Mouse (Mus musculus): ENCODE data around the gene Cpsf4l. TPM values are rescaled to one million over a fixed set of nuclear protein-coding genes. Genes with fewer than 3 reads are reported as not detected.
"Not testable (repeated sequence)": the region's sequence is repeated elsewhere in the genome, so short reads cannot be mapped to it uniquely, and the experiment has no call there.

Cpsf4l gene
- total RNA-seq, 1 experiment, result 19.6 TPM

DNA sequence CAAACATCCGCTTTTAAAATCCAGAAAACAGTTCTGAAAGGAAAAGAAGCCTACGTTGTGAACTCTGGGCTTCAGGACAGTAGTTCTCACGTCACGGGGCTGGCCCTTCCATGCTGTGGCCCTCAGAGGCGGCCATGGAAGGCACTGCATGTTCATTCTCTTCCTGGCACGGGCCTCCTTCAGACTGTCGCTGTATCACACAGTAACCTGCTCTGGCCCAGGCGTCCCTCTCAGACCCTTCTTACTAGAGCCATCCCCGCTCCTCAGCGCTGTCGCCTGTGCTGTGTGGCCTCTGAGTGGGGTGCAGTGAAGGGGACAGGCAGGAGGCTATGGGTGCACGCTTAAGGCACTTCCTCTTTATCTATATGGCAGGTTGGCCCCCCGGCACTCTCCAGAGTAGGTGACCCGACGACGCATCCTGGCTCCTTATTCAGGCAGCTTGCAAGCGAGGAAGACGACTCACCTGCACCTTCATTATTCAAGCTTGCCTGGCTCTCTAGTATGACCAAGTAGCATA is 47.9 kb downstream of the Cpsf4l start:
- Histone ChIP-seq H3K9ac (ENCODE audit: insufficient read depth, low read depth, low read length, poor library complexity, severe bottlenecking) (no peak overlapping the region), H3K4me3 (ENCODE audit: insufficient read depth in 1 of 2, low read depth in 1 of 2, low read length in 2 of 2, poor library complexity in 1 of 2, severe bottlenecking in 1 of 2) (no peak overlapping the region), H3K9me3 (ENCODE audit: control insufficient read depth, insufficient read depth, low read depth, low read length) (no peaks in the 10 kb centered on the region), H3K4me1 (ENCODE audit: control insufficient read depth in 2 of 2, insufficient read depth in 2 of 2, low read length in 2 of 2, poor library complexity in 1 of 2) (peaks cover 2 to 8% of the 10 kb centered on the region in 2 experiments; a peak in 2 of 4 replicates), H3K27ac (ENCODE audit: insufficient read depth, low read depth, low read length, poor library complexity, severe bottlenecking) (no peak overlapping the region), H3K36me3 (ENCODE audit: control insufficient read depth, insufficient read depth, low read length, poor library complexity, severe bottlenecking) (peaks cover 45% of the 10 kb centered on the region)
- in situ Hi-C loops (cut with MboI; ENCODE audit: low sequenced_read_pairs in 2 of 2, unreplicated experiment in 2 of 2), result no loop called here
- no peak for DNase-seq (ENCODE audit: low read depth, low spot score)
- TF ChIP-seq ZC3H11A (IDR thresholded peaks at IDR 0.05; ENCODE audit: borderline replicate concordance, low read depth, low read length), result no peak
- no peak for TF ChIP-seq HCFC1 (IDR thresholded peaks at IDR 0.05; ENCODE audit: borderline replicate concordance, insufficient read depth, low read length)
- TF ChIP-seq MAFK (IDR thresholded peaks at IDR 0.05; ENCODE audit: insufficient read depth, low read depth, low read length), result no peak
- no peak for TF ChIP-seq CHD2 (IDR thresholded peaks at IDR 0.05; ENCODE audit: low read depth, low read length)
- no peak for TF ChIP-seq ZNF384 (IDR thresholded peaks at IDR 0.05; ENCODE audit: low read depth, low read length)

DNA sequence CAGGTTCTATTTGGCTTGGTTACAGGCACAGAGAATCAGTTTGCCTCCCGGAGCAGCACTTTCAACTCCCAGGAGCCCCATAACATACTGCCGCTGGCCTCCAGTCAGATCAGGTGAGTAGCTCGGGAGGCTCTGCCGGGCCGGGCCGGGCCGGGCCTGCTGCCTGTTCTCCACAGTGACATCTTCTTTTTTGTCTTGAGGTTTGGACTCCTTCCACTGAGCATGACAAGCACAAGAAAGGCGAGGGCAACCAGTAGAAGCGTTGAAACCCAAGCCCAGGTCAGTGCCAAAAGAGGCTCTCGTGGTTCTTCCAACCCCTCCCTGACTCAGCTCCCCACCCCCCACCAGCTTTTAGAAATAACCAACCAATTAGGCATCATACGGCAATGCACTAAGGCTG is 48.9 kb downstream of the Cpsf4l start:
- no peak overlapping the region for H3K9ac ChIP-seq (ENCODE audit: insufficient read depth, low read depth, low read length, poor library complexity, severe bottlenecking)
- in situ Hi-C loops (cut with MboI; ENCODE audit: low sequenced_read_pairs in 2 of 2, unreplicated experiment in 2 of 2), result no loop called here
- no peaks in the 10 kb centered on the region for H3K9me3 ChIP-seq (ENCODE audit: control insufficient read depth, insufficient read depth, low read depth, low read length)
- H3K36me3 ChIP-seq (ENCODE audit: control insufficient read depth, insufficient read depth, low read length, poor library complexity, severe bottlenecking), result peaks cover 54% of the 10 kb centered on the region
- no peak for DNase-seq (ENCODE audit: low read depth, low spot score)
- no peak overlapping the region for H3K27ac ChIP-seq (ENCODE audit: insufficient read depth, low read depth, low read length, poor library complexity, severe bottlenecking)
- H3K4me3 ChIP-seq (ENCODE audit: insufficient read depth in 1 of 2, low read depth in 1 of 2, low read length in 2 of 2, poor library complexity in 1 of 2, severe bottlenecking in 1 of 2), result no peak overlapping the region
- TF ChIP-seq ZC3H11A (IDR thresholded peaks at IDR 0.05; ENCODE audit: borderline replicate concordance, low read depth, low read length), result no peak
- no peak for TF ChIP-seq CHD2 (IDR thresholded peaks at IDR 0.05; ENCODE audit: low read depth, low read length)
- no peak for TF ChIP-seq HCFC1 (IDR thresholded peaks at IDR 0.05; ENCODE audit: borderline replicate concordance, insufficient read depth, low read length)
- no peak for TF ChIP-seq MAFK (IDR thresholded peaks at IDR 0.05; ENCODE audit: insufficient read depth, low read depth, low read length)
- TF ChIP-seq ZNF384 (IDR thresholded peaks at IDR 0.05; ENCODE audit: low read depth, low read length), result no peak
- peaks cover 2 to 4% of the 10 kb centered on the region in 2 experiments; a peak in 2 of 4 replicates for H3K4me1 ChIP-seq (ENCODE audit: control insufficient read depth in 2 of 2, insufficient read depth in 2 of 2, low read length in 2 of 2, poor library complexity in 1 of 2)

DNA sequence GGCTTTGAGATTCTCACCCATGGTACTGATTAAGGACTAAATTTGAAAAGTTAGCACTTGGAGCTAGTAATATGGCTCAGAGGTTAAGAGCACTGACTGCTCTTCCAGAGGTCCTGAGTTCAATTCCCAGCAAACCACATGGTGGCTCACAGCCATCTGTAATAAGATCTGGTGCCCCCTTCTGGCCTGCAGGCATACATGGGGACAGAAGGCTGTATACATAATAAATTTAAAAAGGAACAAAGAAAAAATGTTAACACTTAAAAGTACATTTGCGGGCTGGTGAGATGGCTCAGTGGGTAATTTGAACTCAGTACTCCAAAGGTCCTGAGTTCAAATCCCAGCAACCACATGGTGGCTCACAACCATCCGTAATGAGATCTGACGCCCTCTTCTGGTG is 49.6 kb downstream of the Cpsf4l start:
- H3K9ac ChIP-seq (ENCODE audit: insufficient read depth, low read depth, low read length, poor library complexity, severe bottlenecking); in situ Hi-C loops (cut with MboI; ENCODE audit: low sequenced_read_pairs in 2 of 2, unreplicated experiment in 2 of 2): not testable (repeated sequence)
- peaks cover 60% of the 10 kb centered on the region for H3K36me3 ChIP-seq (ENCODE audit: control insufficient read depth, insufficient read depth, low read length, poor library complexity, severe bottlenecking)

GRCm38 (mm10) chr11:113658763-113659162 is 51.1 kb downstream of the Cpsf4l start:
- no peak overlapping the region for H3K9ac ChIP-seq (ENCODE audit: insufficient read depth, low read depth, low read length, poor library complexity, severe bottlenecking)
- DNase-seq (ENCODE audit: low read depth, low spot score), result no peak
- no peak overlapping the region for H3K27ac ChIP-seq (ENCODE audit: insufficient read depth, low read depth, low read length, poor library complexity, severe bottlenecking)
- in situ Hi-C loops (cut with MboI; ENCODE audit: low sequenced_read_pairs in 2 of 2, unreplicated experiment in 2 of 2), result no loop called here
- TF ChIP-seq MAFK (IDR thresholded peaks at IDR 0.05; ENCODE audit: insufficient read depth, low read depth, low read length) (no peak), ZNF384 (IDR thresholded peaks at IDR 0.05; ENCODE audit: low read depth, low read length) (no peak), HCFC1 (IDR thresholded peaks at IDR 0.05; ENCODE audit: borderline replicate concordance, insufficient read depth, low read length) (no peak), ZC3H11A (IDR thresholded peaks at IDR 0.05; ENCODE audit: borderline replicate concordance, low read depth, low read length) (no peak), CHD2 (IDR thresholded peaks at IDR 0.05; ENCODE audit: low read depth, low read length) (no peak)
- no peak overlapping the region for H3K4me3 ChIP-seq (ENCODE audit: insufficient read depth in 1 of 2, low read depth in 1 of 2, low read length in 2 of 2, poor library complexity in 1 of 2, severe bottlenecking in 1 of 2)
- no peaks in the 10 kb centered on the region for H3K9me3 ChIP-seq (ENCODE audit: control insufficient read depth, insufficient read depth, low read depth, low read length)
- H3K36me3 ChIP-seq (ENCODE audit: control insufficient read depth, insufficient read depth, low read length, poor library complexity, severe bottlenecking), result peaks cover 63% of the 10 kb centered on the region
- peaks cover 2 to 4% of the 10 kb centered on the region in 2 experiments; a peak in 2 of 4 replicates for H3K4me1 ChIP-seq (ENCODE audit: control insufficient read depth in 2 of 2, insufficient read depth in 2 of 2, low read length in 2 of 2, poor library complexity in 1 of 2)

More for the DNA sequence above, 49.6 kb downstream of the Cpsf4l start:
- not testable (repeated sequence) for DNase-seq (ENCODE audit: low read depth, low spot score); H3K9me3 ChIP-seq (ENCODE audit: control insufficient read depth, insufficient read depth, low read depth, low read length); H3K27ac ChIP-seq (ENCODE audit: insufficient read depth, low read depth, low read length, poor library complexity, severe bottlenecking); H3K4me3 ChIP-seq (ENCODE audit: insufficient read depth in 1 of 2, low read depth in 1 of 2, low read length in 2 of 2, poor library complexity in 1 of 2, severe bottlenecking in 1 of 2); H3K4me1 ChIP-seq (ENCODE audit: control insufficient read depth in 2 of 2, insufficient read depth in 2 of 2, low read length in 2 of 2, poor library complexity in 1 of 2)

DNA sequence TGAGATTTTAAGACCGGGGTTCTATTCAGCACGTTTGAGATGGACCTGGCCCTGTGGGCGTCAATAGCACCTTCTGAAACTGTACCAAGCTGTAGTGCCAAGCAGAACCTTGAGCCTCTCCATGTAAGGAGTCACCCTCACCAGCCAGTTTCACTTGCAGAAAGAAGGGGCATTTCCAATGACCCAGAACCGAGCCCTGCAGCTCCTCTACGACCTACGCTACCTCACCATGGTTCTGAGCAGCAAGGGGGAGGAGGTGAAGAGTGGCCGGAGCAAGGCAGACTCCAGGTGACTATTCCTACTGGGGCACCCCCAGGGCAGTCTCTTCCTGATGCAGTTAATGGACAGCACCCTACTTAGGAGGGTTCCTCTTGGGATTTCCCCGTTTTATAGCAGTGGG is 51.5 kb downstream of the Cpsf4l start:
- no peak for TF ChIP-seq HCFC1 (IDR thresholded peaks at IDR 0.05; ENCODE audit: borderline replicate concordance, insufficient read depth, low read length)
- no peak for TF ChIP-seq ZC3H11A (IDR thresholded peaks at IDR 0.05; ENCODE audit: borderline replicate concordance, low read depth, low read length)
- no peak for TF ChIP-seq ZNF384 (IDR thresholded peaks at IDR 0.05; ENCODE audit: low read depth, low read length)
- TF ChIP-seq MAFK (IDR thresholded peaks at IDR 0.05; ENCODE audit: insufficient read depth, low read depth, low read length), result no peak
- TF ChIP-seq CHD2 (IDR thresholded peaks at IDR 0.05; ENCODE audit: low read depth, low read length), result no peak
- in situ Hi-C loops (cut with MboI; ENCODE audit: low sequenced_read_pairs in 2 of 2, unreplicated experiment in 2 of 2), result no loop called here
- DNase-seq (ENCODE audit: low read depth, low spot score), result no peak
- peaks cover 64% of the 10 kb centered on the region for H3K36me3 ChIP-seq (ENCODE audit: control insufficient read depth, insufficient read depth, low read length, poor library complexity, severe bottlenecking)
- no peak overlapping the region for H3K4me3 ChIP-seq (ENCODE audit: insufficient read depth in 1 of 2, low read depth in 1 of 2, low read length in 2 of 2, poor library complexity in 1 of 2, severe bottlenecking in 1 of 2)
- H3K27ac ChIP-seq (ENCODE audit: insufficient read depth, low read depth, low read length, poor library complexity, severe bottlenecking), result no peak overlapping the region
- H3K9me3 ChIP-seq (ENCODE audit: control insufficient read depth, insufficient read depth, low read depth, low read length), result no peaks in the 10 kb centered on the region
- no peak overlapping the region for H3K9ac ChIP-seq (ENCODE audit: insufficient read depth, low read depth, low read length, poor library complexity, severe bottlenecking)
- H3K4me1 ChIP-seq (ENCODE audit: control insufficient read depth in 2 of 2, insufficient read depth in 2 of 2, low read length in 2 of 2, poor library complexity in 1 of 2), result peaks cover 2 to 4% of the 10 kb centered on the region in 2 experiments; a peak in 2 of 4 replicates
